9 mouse cellular contexts compared by ENCODE assay signal in the genomic region with DNA sequence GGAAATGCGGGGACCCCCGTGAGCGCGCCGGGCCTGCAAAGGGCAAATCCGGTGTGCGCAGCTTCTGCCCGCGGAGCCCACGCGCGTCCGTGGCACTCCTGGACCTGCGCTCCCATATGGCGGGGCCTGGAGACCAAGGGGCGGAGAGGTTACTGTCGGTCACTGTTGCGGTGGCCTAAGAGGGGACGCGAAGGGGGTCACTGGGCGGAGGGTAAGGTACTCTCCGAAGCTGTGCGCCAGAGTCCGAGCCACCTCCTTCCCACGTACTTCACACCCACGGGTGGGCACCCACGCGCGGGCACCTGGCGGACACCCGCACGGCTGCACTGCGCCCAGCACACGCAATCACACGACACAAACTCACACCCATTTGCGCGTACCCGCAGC. TPM values are rescaled to one million over a fixed set of nuclear protein-coding genes. Genes with fewer than 3 reads are reported as not detected.
DNase-seq lines count a peak whose midpoint lies in the region; ATAC-seq and TF ChIP-seq lines count a peak whose summit lies in the region.
"Had no signal": no experiment of that assay in that cellular context is flagged by ENCODE, and none has a peak within 500 bp of the region (broad histone marks: within the 10 kb centered on the region; RNA-seq: fewer than 3 reads in every experiment).

No protein-coding gene starts in this region.

- H3K9me3 ChIP-seq in hindbrain, embryonic 10.5 days = no peaks in the 10 kb centered on the region
- no peaks in the 10 kb centered on the region for H3K9me3 ChIP-seq in liver, embryonic 15.5 days (replicated peaks)

- ATAC-seq in liver, embryonic 15.5 days (ENCODE audit: insufficient read depth) = 0 out of 2 replicates have a peak, but pooled peaks have one; percentile 28

- H3K36me3 ChIP-seq in thymus, adult 2 months (ENCODE audit: control insufficient read depth, insufficient read depth, low read length) = no peaks in the 10 kb centered on the region
- 0 out of 2 replicates have a peak, but pooled peaks cover 3% of the 10 kb centered on the region for H3K36me3 ChIP-seq in hindbrain, embryonic 10.5 days
- H3K36me3 ChIP-seq in liver, embryonic 15.5 days (replicated peaks) = no peaks in the 10 kb centered on the region

- H3K4me1 ChIP-seq in thymus, adult 2 months (replicated peaks; ENCODE audit: control insufficient read depth, insufficient read depth, low read length) = 0 out of 2 replicates have a peak, but pooled peaks cover 6% of the 10 kb centered on the region
- H3K4me1 ChIP-seq in hindbrain, embryonic 10.5 days (replicated peaks) = peaks cover 27% of the 10 kb centered on the region
- H3K4me1 ChIP-seq in liver, embryonic 15.5 days (replicated peaks) = peaks cover 14% of the 10 kb centered on the region

- DNase-seq in cerebellum, adult 11-12 months = peak; percentile 70
- DNase-seq in cerebellum, adult 11 months = no peak
- DNase-seq in thymus, adult 2 months = no peak
- DNase-seq in thymus, postnatal 0 days (ENCODE audit: low spot score) = no peak
- DNase-seq in hindbrain, embryonic 10.5 days (ENCODE audit: low spot score) = peak; percentile 35
- DNase-seq in right cerebral cortex, adult 2 months (ENCODE audit: low spot score in 2 of 2) = peak; percentile 36 to 55
- DNase-seq in spleen, postnatal 14 days (ENCODE audit: low spot score in 2 of 2) = no peak

- no peak for TF ChIP-seq CTCF in thymus, adult 2 months (IDR thresholded peaks at IDR 0.05; ENCODE audit: borderline replicate concordance, control insufficient read depth, extremely low read depth, insufficient read depth, low read length, poor library complexity)

- TF ChIP-seq POLR2A in thymus, adult 2 months (IDR thresholded peaks at IDR 0.05; ENCODE audit: control insufficient read depth, extremely low read depth, insufficient read depth, low read length, poor library complexity) = no peak

- peak overlapping the region; percentile 64 for H3K4me2 ChIP-seq in liver, embryonic 15.5 days

- H3K4me3 ChIP-seq in thymus, adult 2 months (ENCODE audit: control insufficient read depth, insufficient read depth, low read length) = peak overlapping the region; percentile 15
- peak overlapping the region; percentile 76 for H3K4me3 ChIP-seq in hindbrain, embryonic 10.5 days
- H3K4me3 ChIP-seq in liver, embryonic 15.5 days (replicated peaks) = peak overlapping the region; percentile 57

- H3K9ac ChIP-seq in liver, embryonic 15.5 days = peak overlapping the region; percentile 45

- 3% methylated on average over 38 of the region's 38 CpGs for WGBS in thymus, adult 2 months
- WGBS in hindbrain, embryonic 10.5 days = under 1% methylated on average over 38 of the region's 38 CpGs
- WGBS in liver, embryonic 15.5 days (ENCODE audit: insufficient replicate concordance) = under 1% methylated on average over 38 of the region's 38 CpGs

- H3K27ac ChIP-seq in thymus, adult 2 months (ENCODE audit: control insufficient read depth, insufficient read depth, low read length) = no peak overlapping the region
- peak overlapping the region; percentile 85 for H3K27ac ChIP-seq in hindbrain, embryonic 10.5 days
- H3K27ac ChIP-seq in liver, embryonic 15.5 days (replicated peaks) = peak overlapping the region; percentile 85

- H3K27me3 ChIP-seq in thymus, adult 2 months (ENCODE audit: control insufficient read depth, insufficient read depth, low read length) = no peaks in the 10 kb centered on the region; the same call in 1 of the 2 replicates
- peaks cover 55% of the 10 kb centered on the region for H3K27me3 ChIP-seq in hindbrain, embryonic 10.5 days (ENCODE audit: insufficient read depth, poor library complexity, severe bottlenecking)
- H3K27me3 ChIP-seq in liver, embryonic 15.5 days = peaks cover 56% of the 10 kb centered on the region

RNA-seq across cellular contexts. Expression of gene Klf15, which starts 0.5 kb away (rescaled TPM):
- 18.6 and 23.8 TPM in 2 replicates for polyA plus RNA-seq in thymus, adult 2 months (2012; rRNA removed)
- 10.9 and 13.7 TPM in 2 replicates for polyA plus RNA-seq in thymus, postnatal 0 days (2015; fragmentation: Nextera tagmentation; extraction: Ambion mirVana)
- polyA plus RNA-seq in hindbrain, embryonic 10.5 days (2016; fragmentation: Nextera tagmentation; extraction: Ambion mirVana) = 4.1 and 4.9 TPM in 2 replicates
- polyA plus RNA-seq in liver, embryonic 15.5 days (2015; fragmentation: Nextera tagmentation; extraction: Ambion mirVana) = 18.4 and 22.4 TPM in 2 replicates
- polyA plus RNA-seq: C2C12 had no signal

RNA-seq across cellular contexts. Expression of gene Aldh1l1, which starts 23.4 kb away (rescaled TPM):
- 14.0 and 14.8 TPM in 2 replicates for polyA plus RNA-seq in thymus, adult 2 months (2012; rRNA removed)
- 17.1 and 21.6 TPM in 2 replicates for polyA plus RNA-seq in thymus, postnatal 0 days (2015; fragmentation: Nextera tagmentation; extraction: Ambion mirVana)
- 1.7 and 2.9 TPM in 2 replicates for polyA plus RNA-seq in hindbrain, embryonic 10.5 days (2016; fragmentation: Nextera tagmentation; extraction: Ambion mirVana)
- 32.1 and 39.0 TPM in 2 replicates for polyA plus RNA-seq in liver, embryonic 15.5 days (2015; fragmentation: Nextera tagmentation; extraction: Ambion mirVana)

RNA-seq across cellular contexts. Expression of gene Cfap100, which starts 34.2 kb away (rescaled TPM):
- polyA plus RNA-seq in thymus, adult 2 months (2012; rRNA removed) = 0.05 and 0.26 TPM in 2 replicates
- 0.27 and 0.62 TPM in 2 replicates for polyA plus RNA-seq in thymus, postnatal 0 days (2015; fragmentation: Nextera tagmentation; extraction: Ambion mirVana)
- 1.2 and 2.0 TPM in 2 replicates for polyA plus RNA-seq in hindbrain, embryonic 10.5 days (2016; fragmentation: Nextera tagmentation; extraction: Ambion mirVana)
- 0.08 TPM in 1 of 2 replicates, not detected in the other for polyA plus RNA-seq in liver, embryonic 15.5 days (2015; fragmentation: Nextera tagmentation; extraction: Ambion mirVana)

Comparison
In these comparisons a context has a peak if more than half of its experiments do, and no peak if none do; other contexts are left out.
1. DNase-seq: peak in cerebellum, adult 11-12 months (single experiment), hindbrain, embryonic 10.5 days (single experiment) and right cerebral cortex, adult 2 months (2 of 2); none in cerebellum, adult 11 months (single experiment), thymus, adult 2 months (single experiment), thymus, postnatal 0 days (single experiment) and spleen, postnatal 14 days (0 of 2).
2. H3K4me3 ChIP-seq: peak in every context shown above with its lines; median percentile 76 in hindbrain, embryonic 10.5 days; 57 in liver, embryonic 15.5 days; 15 in thymus, adult 2 months.